Mouse (Mus musculus) forebrain, embryonic 10.5 days (tissue): ENCODE data around the gene Egfl8. TPM values are rescaled to one million over a fixed set of nuclear protein-coding genes. Genes with fewer than 3 reads are reported as not detected.

ENCODE experiments used
- DNase-seq: peaks from one replicate; pipeline ENCODE4 v3.0.0-alpha.2; 2017; ENCODE audit warnings: low spot score; ENCODE audit errors: extremely low spot score
- H3K27ac ChIP-seq: fragments of 300-500 bp; sonication (generic); 2 replicates; pipeline ENCODE4 v1.5.1; 2016; ENCODE audit warnings: mild to moderate bottlenecking
- H3K27me3 ChIP-seq: fragments of 300-500 bp; sonication (generic); 2 replicates; pipeline ENCODE4 v1.6.1; 2016; ENCODE audit warnings: mild to moderate bottlenecking; ENCODE audit not compliant: poor library complexity, severe bottlenecking
- H3K36me3 ChIP-seq: fragments of 300-500 bp; sonication (generic); replicated peaks from 2 replicates; pipeline ENCODE4 v1.6.1; 2016; ENCODE audit warnings: mild to moderate bottlenecking, moderate library complexity
- H3K4me1 ChIP-seq: fragments of 300-500 bp; sonication (generic); 2 replicates; pipeline ENCODE4 v1.6.1; 2016
- H3K4me3 ChIP-seq: fragments of 300-500 bp; sonication (generic); 2 replicates; pipeline ENCODE4 v1.5.1; 2016; ENCODE audit warnings: mild to moderate bottlenecking, moderate library complexity
- H3K9me3 ChIP-seq: fragments of 300-500 bp; sonication (generic); 2 replicates; pipeline ENCODE4 v1.6.1; 2016; ENCODE audit warnings: mild to moderate bottlenecking, moderate library complexity
- WGBS: fragments of 180-500 bp; shearing (Covaris S2); methylation state at CpG from one replicate; pipeline ENCODE4 v1.1.7; 2016; 5-methylcytosine and 5-hydroxymethylcytosine counted together
- polyA plus RNA-seq: library from polyadenylated mRNA; unstranded; fragments of >200 nt; fragmentation: Nextera tagmentation; extraction: Ambion mirVana; gene quantifications from 2 replicates; pipeline ENCODE4 v1.2.1, GENCODE M21; 2016

Gene Egfl8
- polyA plus RNA-seq, 1 experiment from 2014 or later = 1.6 TPM

DNA sequence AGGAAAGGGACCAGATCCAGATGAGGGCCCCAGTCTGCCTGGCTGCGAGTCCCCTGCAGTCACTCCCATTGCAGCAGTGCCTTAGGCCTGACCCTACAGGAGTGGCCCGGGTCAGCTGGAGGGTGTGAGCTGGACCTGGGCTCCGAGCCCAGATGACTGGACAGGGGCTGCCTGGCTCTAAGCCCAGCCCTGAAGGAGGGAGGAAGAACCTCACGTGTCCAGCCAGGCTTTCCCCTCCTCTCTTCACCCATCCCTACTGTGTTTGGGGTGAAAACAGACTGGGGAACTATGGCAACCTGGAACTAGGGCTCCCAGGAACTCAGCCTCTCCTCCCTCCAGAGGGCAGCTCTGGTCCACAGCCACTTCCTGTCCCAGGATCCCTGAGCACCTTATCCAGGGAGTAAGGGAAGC, 39.8 kb upstream of the Egfl8 start:
- Histone ChIP-seq H3K4me3 (no peak overlapping the region), H3K27ac (no peak overlapping the region), H3K36me3 (peaks cover 51% of the 10 kb centered on the region), H3K9me3 (no peaks in the 10 kb centered on the region), H3K27me3 (peaks cover 21% of the 10 kb centered on the region), H3K4me1 (peaks cover 29% of the 10 kb centered on the region)
- WGBS = 76% methylated on average over 4 of the region's 4 CpGs
- no peak for DNase-seq

DNA sequence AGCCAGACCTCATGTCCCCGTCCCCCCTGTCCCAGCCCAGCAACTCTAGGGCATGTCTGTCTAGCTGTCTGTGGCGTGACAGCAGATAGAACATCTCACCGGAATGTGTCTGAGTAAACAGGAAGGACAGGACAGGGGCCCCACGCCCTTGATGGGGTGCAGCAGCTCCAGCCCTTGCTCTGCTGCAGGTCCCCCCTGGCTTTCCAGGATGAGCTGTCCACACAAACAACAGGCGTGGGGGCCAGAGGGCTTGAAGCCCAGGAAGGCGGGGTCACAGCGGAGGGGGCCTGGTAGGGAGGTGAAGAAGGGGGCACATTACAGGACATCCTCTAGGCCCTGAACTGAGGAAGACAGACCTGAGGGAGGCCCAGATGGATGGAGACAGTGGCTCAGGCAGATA, 39.4 kb upstream of the Egfl8 start:
- no peak for DNase-seq
- Histone ChIP-seq H3K4me1 (peaks cover 25% of the 10 kb centered on the region), H3K27me3 (peaks cover 17% of the 10 kb centered on the region), H3K27ac (no peak overlapping the region), H3K36me3 (peaks cover 55% of the 10 kb centered on the region), H3K4me3 (no peak overlapping the region), H3K9me3 (no peaks in the 10 kb centered on the region)
- 88% methylated on average over 7 of the region's 7 CpGs for WGBS

DNA sequence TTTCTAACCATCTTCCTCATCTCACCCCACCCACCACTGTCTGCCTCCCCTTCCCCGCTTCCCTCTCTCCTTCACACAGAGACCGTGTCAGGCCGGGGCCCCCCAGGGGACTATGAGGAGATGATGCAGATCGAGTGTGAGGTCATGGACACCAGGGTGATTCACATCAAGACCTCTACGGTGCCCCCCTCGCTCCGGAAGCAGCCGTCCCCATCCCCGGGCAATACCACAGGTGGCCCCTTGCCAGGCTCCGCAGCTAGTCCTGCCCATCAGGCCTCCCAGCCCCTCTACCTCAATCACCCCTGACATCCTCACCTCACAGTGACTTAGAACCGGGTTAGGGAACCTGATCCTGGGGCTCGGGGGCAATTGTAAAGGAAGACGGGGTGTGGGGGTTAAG, 38.6 kb upstream of the Egfl8 start:
- no peak for DNase-seq
- no peak overlapping the region for H3K4me3 ChIP-seq
- H3K9me3 ChIP-seq = no peaks in the 10 kb centered on the region
- peaks cover 9% of the 10 kb centered on the region for H3K27me3 ChIP-seq
- 94% methylated on average over 13 of the region's 13 CpGs for WGBS
- no peak overlapping the region for H3K27ac ChIP-seq
- peaks cover 25% of the 10 kb centered on the region for H3K4me1 ChIP-seq
- H3K36me3 ChIP-seq = peaks cover 63% of the 10 kb centered on the region

DNA sequence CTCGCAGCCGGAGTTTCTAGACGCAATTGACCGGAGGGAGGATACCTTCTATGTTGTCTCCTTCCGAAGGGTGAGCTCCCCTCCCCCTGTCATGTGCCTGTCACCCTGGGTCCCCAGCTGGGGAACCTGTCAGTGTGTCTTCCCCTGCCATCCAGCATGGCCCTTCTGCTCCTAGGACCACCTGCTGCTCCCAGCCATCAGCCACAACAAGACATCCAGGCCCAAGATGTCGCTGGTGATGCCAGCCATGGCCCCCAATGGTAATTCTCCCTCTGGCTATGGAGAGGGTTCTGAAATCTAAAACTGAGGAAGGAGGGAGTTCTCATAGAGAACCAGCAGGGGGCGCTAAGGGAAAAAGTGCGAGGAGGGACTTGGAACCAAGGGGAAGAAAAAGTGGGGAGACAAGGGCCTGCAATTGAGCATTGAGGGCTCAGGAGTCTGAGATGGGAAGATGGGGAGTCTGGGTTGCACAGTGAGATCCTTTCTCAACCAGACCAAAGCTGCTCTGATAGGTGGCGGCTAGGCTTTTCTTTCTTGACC, 38.0 kb upstream of the Egfl8 start:
- peaks cover 68% of the 10 kb centered on the region for H3K36me3 ChIP-seq

DNA sequence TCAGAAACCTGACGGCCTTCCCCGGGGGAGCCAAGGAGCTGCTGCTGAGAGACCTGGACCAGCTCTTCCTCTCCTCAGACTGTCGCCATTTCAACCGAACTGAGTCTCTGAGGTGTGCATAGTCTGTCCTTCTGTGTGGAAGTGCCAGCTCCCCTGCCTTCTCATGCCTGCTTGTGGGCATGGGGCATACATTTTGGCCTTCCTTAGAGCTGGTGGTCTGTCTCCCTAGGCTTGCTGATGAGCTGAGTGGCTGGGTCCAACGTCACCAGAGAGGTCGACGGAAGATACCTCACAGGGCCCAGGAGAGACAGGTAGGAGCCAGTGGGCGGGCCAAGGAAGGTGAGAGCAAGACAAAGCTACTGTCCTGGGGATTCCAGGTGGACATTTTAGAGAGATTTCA, 37.2 kb upstream of the Egfl8 start:
- no peak overlapping the region for H3K27ac ChIP-seq
- no peaks in the 10 kb centered on the region for H3K27me3 ChIP-seq
- no peaks in the 10 kb centered on the region for H3K9me3 ChIP-seq
- no peak for DNase-seq
- WGBS = 95% methylated on average over 8 of the region's 8 CpGs
- peaks cover 36% of the 10 kb centered on the region for H3K4me1 ChIP-seq
- H3K4me3 ChIP-seq = no peak overlapping the region
- peaks cover 73% of the 10 kb centered on the region for H3K36me3 ChIP-seq

More for the DNA sequence above, 38.0 kb upstream of the Egfl8 start:
- Histone ChIP-seq H3K27me3 (peaks cover 3% of the 10 kb centered on the region; the same call in 1 of the 2 replicates), H3K4me3 (no peak overlapping the region), H3K9me3 (no peaks in the 10 kb centered on the region), H3K27ac (no peak overlapping the region), H3K4me1 (peaks cover 27% of the 10 kb centered on the region)
- WGBS = 63% methylated on average over 9 of the region's 9 CpGs
- no peak for DNase-seq

DNA sequence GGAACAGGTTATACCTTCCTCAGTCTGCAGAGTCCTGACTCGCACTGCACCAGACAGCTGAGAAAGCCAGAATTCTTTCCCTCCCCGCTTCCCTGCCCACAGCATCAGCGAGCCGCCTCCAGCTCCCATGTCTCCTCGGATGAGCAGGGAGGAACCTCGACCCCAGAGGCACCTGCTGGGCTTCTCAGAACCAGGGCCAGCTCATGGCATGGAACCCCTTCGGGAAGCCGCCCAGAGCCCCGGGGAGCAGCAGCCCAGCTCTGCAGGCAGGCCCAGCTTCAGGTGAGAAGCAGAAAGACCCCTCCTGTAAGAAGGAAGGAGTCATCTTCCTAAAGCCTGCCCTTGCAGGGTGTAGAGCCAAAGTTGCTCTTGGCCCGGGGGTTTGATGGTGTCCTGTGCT, 36.8 kb upstream of the Egfl8 start:
- DNase-seq = no peak
- no peaks in the 10 kb centered on the region for H3K27me3 ChIP-seq
- 95% methylated on average over 10 of the region's 10 CpGs for WGBS
- H3K9me3 ChIP-seq = no peaks in the 10 kb centered on the region
- H3K27ac ChIP-seq = no peak overlapping the region
- peaks cover 39% of the 10 kb centered on the region for H3K4me1 ChIP-seq
- no peak overlapping the region for H3K4me3 ChIP-seq
- H3K36me3 ChIP-seq = peaks cover 73% of the 10 kb centered on the region

DNA sequence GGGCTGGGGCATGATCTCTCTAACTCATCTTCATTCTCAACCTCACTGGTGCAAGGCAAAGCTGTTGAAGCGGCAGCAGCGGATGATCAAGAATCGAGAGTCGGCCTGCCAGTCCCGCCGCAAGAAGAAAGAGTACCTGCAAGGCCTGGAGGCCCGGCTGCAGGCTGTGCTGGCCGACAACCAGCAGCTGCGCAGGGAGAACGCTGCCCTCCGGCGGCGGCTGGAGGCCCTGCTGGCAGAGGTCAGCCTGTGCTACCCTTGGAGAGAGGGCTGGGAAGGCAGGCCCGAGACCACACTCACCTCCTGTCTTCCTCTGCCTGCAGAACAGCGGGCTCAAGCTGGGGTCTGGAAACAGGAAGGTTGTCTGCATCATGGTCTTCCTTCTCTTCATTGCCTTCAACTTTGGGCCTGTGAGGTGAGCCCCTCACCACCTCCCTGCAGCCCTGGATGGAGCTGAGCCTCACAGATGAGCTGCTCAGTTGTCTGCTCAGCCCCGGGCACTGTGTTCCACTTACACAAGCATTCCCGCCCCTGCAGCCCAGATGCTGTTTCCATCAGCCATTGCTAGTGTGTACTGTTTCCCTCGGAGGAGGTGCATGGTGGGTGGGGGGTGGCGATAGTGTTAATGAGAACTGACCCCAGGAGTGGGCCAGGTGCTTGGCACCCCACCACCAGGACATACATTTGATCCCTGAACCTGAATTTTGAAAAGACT, 35.9 kb upstream of the Egfl8 start:
- Histone ChIP-seq H3K36me3 (peaks cover 73% of the 10 kb centered on the region), H3K27me3 (no peaks in the 10 kb centered on the region), H3K4me3 (no peak overlapping the region), H3K4me1 (peaks cover 37% of the 10 kb centered on the region), H3K27ac (no peak overlapping the region), H3K9me3 (no peaks in the 10 kb centered on the region)
- WGBS = 58% methylated on average over 19 of the region's 19 CpGs
- no peak for DNase-seq

DNA sequence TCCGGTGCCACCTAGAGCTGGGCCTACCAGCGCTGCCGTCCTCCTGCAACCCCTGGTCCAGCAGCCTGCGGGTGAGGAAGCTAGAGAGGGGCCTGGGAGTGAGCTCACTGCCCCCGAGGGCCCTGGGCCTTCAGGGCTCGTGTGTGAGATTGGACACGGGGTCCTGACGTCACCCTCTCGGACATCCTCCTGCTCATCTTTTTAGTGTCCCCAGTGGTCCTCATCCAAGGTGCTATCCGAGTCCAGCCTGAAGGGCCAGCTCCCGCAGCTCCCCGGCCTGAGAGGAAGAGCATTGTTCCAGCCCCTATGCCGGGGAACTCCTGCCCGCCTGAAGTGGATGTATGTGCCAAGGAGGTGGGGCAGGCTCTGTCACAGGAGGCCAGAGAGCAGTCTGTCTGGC, 35.0 kb upstream of the Egfl8 start:
- Histone ChIP-seq H3K9me3 (no peaks in the 10 kb centered on the region), H3K4me3 (no peak overlapping the region), H3K27me3 (no peaks in the 10 kb centered on the region), H3K36me3 (peaks cover 79% of the 10 kb centered on the region), H3K4me1 (peaks cover 38% of the 10 kb centered on the region), H3K27ac (no peak overlapping the region)
- WGBS = 91% methylated on average over 14 of the region's 14 CpGs
- DNase-seq = no peak

DNA sequence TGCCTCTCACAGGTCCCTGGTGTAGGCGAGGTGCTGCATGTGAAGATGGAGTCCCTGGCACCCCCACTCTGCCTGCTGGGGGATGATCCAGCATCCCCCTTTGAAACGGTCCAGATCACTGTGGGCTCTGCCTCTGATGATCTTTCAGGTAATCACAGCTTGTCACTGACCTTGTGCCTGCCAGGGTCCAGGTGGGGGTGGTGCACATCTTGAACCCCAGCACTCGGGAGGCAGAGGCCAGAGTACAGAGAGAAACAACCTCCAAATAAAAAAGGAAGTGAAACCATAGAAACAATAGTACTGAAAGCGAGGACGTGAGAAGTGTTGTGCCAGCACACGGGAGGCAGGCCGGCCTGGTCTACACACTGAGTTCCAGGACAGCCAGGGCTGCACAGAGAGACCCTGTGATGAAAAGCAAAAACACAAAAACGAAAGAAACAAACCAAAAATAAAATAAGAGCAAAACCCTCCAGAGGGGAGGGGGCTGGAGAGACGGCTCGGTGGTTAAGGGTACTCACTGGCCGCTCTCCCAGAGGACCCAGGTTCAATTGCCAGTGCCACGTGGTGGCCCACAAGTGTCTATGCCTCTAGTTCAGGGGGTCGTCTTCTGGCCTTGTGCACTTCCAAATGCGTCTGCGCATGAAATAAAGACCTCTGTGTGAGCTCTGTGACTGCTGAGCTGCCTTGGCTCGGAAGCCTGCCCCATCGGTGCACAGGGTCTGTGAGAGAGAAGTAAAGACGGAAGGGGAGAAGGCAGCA, 33.5 kb upstream of the Egfl8 start:
- WGBS = 91% methylated on average over 18 of the region's 18 CpGs
- no peaks in the 10 kb centered on the region for H3K9me3 ChIP-seq
- DNase-seq = no peak
- H3K27me3 ChIP-seq = no peaks in the 10 kb centered on the region
- peaks cover 68% of the 10 kb centered on the region for H3K36me3 ChIP-seq
- peak overlapping the region; percentile 99 for H3K4me3 ChIP-seq
- peaks cover 43% of the 10 kb centered on the region for H3K4me1 ChIP-seq
- no peak overlapping the region for H3K27ac ChIP-seq

DNA sequence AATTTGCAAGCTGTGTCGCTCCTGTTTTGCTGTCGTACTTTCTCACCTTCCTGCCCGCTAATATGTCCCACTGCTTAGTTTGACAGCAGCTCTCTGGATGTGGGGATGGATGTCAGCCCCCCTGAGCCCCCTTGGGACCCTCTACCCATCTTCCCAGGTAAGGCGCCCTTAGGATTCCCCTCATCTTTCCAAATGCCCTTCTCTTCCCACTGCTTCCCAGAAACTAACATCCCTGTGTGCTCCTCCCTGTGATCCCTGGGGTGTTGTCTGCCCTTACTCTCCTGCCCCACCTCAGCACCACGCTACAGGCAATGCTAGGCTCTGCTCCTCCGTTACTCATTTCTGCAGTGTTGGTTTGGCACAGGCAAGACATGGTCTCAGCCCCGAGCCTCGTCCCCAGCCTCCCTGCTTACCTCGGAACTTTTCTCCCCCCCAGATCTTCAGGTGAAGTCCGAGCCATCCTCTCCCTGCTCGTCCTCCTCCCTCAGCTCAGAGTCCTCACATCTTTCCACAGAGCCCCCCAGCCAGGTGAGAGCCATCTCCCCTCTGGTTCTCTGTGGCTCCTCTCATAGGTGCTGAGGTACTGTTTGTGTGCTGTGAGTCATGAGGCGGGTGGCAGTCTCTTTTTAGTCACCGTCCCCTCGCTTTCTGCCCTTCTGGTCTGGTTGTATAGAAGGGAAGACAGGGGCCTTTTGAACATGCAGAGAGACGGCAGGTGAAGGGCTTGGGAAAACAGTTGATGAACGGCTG, 32.5 kb upstream of the Egfl8 start:
- no peaks in the 10 kb centered on the region for H3K9me3 ChIP-seq
- no peak for DNase-seq
- peak overlapping the region; percentile 99 for H3K4me3 ChIP-seq
- H3K4me1 ChIP-seq = peaks cover 43% of the 10 kb centered on the region
- no peaks in the 10 kb centered on the region for H3K27me3 ChIP-seq
- H3K27ac ChIP-seq = no peak overlapping the region
- WGBS = 84% methylated on average over 16 of the region's 16 CpGs
- peaks cover 58% of the 10 kb centered on the region for H3K36me3 ChIP-seq

DNA sequence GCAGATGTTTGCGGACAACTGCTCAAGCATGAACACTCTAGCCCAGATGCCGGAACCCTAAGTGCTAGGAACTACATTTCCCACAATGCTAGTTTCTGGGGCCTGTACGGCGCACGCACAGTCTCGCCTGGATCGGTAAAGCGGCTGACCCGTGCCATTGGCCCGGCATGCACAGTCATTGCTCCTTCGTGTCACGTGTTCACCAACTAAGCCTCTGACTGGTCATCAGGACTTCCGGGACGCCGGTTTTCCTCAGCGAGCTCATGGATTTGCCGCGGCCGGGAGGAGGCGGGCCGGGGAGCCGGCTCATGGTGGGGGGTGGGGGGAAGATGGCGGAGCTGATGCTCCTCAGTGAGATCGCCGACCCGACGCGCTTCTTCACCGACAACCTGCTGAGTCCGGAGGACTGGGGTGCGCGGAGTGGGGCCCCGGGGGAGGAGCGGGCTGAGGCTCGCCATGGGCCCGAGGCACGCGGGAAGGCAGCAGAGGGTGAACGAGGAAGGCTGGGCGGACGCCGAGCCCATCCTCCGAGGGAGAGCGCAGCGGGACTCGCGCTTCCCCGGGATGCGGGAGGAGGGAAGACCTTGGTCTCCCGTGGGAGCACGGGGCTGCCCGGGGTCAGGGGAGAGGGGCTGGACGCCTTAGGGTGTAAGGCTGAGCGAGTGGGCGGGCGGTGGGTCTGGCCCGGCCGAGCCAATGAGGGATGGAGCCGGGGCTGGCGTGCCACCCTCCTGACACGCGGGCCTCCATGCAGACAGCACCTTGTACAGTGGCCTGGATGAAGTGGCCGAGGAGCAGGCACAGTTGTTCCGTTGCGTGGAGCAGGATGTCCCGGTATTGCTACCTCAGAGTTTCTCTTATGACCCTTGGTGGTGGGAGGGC, 31.4 kb upstream of the Egfl8 start, which contains the start of gene Atf6b:
TSS of gene Atf6b (plus strand) at position 241 of the 882 bp plus-strand sequence.
- Histone ChIP-seq H3K36me3 (peaks cover 47% of the 10 kb centered on the region), H3K27me3 (no peaks in the 10 kb centered on the region), H3K9me3 (no peaks in the 10 kb centered on the region), H3K4me3 (peak within 1 kb of the TSS; percentile 99), H3K4me1 (peaks cover 43% of the 10 kb centered on the region), H3K27ac (peak within 1 kb of the TSS; percentile 95)
- peak; percentile 96 for DNase-seq
- WGBS = 2% methylated on average over 66 of the region's 66 CpGs
